Mouse (Mus musculus): ENCODE measurements at regions not wholly inside any gene's neighbourhood (a gene's known extent, or its start where the extent isn't known, plus 50 kb on each side); places are given as distances from the start of the nearest gene placed in this dataset.
A peak's percentile ranks its signal among the peaks of the same experiment; 100 is the strongest.

DNA sequence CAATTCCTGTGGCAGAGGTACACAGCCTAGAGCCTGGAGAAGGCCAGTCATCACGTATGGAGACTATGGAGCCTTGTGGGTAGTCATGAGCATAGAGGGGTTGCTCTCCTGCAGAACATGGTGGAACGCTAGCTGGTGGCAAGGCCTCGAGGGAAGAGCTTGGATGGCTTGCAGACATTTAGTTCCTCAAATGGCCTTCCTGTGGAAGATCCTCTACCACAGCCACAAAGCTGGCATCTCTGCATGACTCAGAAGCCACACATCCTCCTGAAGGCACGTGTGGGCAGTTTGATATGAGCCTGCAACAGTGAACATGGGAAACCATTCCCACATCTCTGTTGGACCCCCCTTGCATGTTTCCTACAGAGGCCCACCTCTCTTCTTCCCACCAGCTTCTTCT lies 547.9 kb upstream of the Lrrc6 start:
- DNase-seq = peak; percentile 91

GRCm38 (mm10) chr15:67048148-67048547 lies 547.4 kb upstream of the Lrrc6 start:
- peak; percentile 84 for DNase-seq

DNA sequence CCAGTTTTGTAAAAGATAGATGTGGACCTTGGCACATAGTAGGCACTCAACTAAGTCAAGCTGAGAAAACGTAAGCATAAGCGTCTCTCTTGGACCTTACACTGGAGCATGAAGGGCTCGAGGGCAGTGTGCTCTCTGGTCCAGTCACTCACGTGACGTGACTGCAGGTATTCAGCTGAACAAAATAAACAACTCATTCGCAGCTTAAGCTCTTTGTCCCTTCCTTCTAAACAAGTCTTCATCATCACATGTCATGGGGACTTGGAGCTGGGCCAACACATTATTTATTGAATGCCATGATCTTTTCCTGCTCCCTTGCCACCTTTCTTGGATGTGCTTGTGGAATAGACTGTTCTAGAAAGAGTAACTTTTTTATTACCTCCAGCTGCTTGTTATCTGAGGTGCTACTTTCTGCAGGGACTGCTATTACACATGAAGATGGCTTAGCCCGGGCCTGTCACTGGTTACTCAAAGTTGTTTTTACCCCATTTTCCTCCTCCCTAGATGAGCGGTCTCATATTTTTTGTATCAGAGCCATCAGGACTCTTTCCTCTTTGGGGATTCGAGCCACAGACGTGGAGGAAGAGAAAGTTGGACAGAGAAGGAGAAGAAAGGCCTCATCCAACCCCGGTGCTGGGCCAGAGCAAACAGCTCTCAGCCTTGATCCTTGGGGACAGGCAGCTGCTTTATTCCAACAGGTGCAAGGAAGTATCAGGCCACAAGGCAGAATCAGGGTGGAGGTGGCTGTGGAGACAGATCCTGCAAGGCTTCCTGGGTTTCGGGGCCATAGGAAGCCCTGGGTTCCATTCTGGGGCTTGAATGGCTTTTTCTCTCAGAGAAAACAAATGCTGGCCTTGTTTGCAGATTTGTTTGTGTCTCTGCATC lies 545.5 kb upstream of the Lrrc6 start:
- DNase-seq = peak; percentile 82

DNA sequence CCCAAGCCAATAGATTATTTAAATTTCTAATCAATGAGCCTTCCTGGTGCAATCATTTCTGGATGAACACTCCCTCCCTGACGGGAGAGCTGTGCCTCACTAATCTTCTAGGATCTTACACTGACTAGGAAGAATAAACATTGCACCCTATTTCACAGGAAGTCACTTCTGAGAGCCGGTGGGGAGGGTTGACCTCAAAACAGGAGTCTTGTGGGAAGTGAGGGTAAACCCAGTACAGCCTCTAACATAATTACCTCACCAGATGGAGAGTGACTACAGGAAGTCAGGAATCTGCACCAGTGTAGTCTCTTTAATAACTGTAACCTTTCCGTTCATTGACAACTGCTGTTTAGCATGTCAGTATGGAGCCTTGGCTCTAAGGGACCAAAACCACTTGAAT lies 544.6 kb upstream of the Lrrc6 start:
- DNase-seq = peak; percentile 95

DNA sequence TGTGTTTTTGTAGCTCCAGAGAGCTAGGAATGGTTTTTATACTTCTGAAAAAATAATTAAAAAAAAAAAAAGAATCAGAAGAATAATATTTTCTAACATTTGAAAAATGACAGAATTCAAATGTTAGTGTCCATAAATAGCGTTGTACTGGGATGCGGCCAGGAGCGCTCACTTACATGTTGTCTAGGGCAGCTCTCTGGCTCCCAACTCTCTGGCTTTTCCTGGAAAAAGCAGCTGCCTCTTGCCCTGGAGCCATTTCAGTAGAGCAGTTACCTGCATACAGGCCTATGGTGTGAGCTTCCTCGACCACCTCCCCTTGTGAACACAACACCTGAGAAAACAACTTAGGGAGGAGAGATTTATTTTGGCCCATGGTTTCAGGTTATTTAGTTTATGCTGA lies 544.1 kb upstream of the Lrrc6 start:
- no peak for DNase-seq

DNA sequence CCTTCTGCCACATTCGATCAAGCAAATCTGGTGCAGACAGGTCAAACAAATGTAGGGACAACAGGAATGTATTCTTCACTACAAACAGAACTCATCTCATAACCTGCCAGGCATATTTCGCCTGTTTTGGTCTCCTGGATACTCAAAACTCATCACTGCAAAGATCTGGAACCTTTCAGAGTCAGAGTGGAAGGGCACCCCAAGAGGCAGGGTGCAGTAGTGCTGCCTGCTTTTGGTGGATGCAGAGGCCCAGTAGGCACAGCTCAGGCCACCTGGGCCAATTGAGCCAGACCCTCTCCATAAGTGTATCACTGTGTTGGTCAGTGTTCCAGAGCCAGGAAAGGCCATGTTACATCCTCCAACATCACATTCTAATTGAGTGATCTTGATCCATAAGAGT lies 541.4 kb upstream of the Lrrc6 start:
- peak; percentile 82 for DNase-seq

DNA sequence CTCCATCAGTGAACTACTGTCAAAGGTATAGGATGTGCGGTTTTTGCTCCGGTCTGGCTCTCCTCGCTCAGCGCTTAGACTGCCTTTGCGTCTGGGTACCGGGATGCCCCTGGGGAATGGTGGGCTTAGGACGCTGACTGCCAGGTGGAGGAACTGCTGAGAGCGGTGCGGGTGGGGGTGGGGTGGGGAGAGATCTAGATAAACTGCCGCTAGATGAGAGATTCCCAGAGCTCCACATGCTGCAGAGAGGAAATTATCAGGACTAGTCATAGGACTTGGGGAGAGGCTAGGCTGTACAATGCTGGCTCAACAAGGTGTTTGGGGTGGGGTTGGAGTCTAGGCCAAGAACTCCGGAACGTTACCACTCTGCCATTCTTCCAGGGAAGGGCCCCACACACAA lies 539.5 kb upstream of the Lrrc6 start:
- peak; percentile 92 for DNase-seq

- peak; percentile 99 for DNase-seq
Measured at GRCm38 (mm10) chr15:67039421-67039907, 538.8 kb upstream of the Lrrc6 start.

DNA sequence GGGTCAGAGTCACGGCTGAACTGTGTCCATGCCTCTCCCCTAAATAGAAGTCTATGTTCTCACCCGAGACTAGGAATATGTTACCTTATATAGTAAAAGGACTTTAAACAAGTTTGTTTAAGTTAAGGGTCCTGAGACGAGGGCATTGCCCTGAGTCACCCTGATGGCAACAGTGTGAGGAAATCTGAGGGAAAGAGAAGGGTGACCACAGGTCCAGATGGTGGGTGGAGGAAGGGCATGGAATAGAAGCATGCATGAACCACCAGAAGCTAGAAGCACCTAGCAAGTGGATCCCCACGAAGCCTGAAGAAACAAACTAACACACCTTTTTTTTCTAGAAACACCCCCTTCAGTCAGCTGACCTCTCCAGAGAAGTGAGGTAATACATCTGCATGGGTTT lies 536.9 kb upstream of the Lrrc6 start:
- DNase-seq = no peak

DNA sequence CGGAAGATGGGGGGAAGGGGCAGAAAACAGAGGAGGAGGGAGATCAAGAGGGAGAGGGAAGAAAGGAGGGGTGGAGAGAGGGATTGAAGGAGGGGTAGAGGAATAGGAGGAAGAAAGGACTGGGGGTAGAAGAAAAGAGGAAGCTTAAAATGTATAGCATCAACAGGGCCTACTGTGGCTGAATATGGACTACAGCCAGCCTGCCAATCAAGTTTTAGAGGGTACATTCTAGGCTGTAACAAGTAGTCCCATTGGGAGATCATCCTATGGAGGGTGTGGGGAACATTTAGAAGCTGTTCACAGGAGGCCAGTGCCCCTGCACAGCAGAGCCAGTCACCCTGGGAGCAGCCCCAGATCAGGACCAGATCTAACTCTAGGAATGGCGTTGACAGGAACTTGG lies 535.6 kb upstream of the Lrrc6 start:
- no peak for DNase-seq

DNA sequence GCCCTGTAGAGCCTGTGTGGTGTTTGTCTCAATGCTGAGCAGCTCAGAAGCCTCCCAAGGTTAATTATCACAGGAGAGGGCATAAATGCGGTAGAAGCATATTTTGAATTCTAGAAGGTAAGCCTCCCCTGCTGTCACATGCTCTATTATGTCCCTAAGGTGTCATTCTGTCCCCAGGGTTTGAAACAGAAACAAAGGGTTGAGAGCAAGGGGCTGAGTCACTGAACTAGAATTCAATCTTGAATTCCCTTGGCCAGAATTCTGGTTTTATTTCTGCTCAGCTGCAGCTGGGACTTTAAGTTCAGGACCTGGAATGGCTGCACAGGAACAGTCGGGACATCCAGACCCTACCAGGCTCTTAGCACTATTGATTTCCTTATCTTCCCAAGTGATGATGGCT lies 533.2 kb upstream of the Lrrc6 start:
- peak; percentile 64 for DNase-seq

- DNase-seq = peak; percentile 66
Measured at GRCm38 (mm10) chr15:67031866-67032526, 531.3 kb upstream of the Lrrc6 start.

DNA sequence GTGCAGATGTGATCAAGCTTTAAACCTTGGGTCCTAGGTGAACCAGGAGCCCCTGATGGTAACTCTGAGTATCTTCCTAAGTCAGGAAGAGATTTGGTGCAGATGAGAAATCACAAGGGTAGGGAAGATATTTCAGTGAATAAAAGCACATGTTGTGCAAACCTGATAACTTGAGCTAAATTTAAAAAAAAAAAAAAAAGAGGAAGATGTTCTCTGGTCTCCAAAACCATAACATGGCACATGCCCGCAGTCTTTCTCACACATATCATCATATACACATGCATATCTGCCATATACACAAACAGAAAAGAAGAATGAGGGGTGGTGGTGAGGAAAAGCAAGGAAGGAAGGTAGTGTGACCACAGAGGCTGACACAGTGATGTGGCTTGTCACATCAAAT lies 530.3 kb upstream of the Lrrc6 start:
- peak; percentile 34 for DNase-seq

DNA sequence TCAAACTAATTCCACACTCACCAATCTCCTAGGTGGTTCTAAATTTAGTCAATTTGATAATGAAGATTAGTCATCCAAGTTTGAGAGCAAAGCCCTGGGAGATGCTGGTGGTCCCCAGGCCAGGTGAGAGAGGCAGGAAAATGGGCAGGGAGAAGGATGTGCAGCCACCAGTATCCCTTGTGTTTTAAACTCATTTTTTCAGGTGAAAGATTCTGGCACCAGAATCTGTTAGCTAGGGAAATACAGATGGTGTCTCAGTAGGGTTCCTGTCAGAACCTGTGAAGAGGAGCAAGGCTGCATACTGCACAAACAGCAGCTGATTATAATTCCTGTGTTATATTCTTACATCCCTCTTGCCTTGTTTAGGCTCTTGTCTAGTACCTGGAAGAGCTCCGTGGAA lies 527.5 kb upstream of the Lrrc6 start:
- peak; percentile 24 for DNase-seq

DNA sequence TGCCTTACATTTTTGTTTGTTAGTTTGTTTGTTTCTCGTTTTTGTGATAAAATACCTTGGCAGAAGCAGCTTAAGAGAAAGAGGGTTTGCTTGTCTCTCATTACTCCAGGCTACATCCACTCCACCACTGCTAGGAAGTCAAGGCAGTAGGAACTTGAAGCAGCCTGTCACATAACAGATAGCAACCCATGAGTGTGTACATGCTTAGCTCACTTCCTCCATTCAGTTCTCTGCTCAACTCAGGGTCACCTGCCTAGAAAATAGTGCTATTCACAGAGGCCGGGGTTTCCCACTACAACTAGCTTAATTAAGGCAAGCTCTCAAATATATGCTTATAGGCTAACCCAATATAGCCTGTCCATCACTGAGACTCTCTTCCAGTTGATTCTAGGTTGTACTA lies 527.0 kb upstream of the Lrrc6 start:
- peak; percentile 54 for DNase-seq

GRCm38 (mm10) chr15:67025746-67026145 lies 525.0 kb upstream of the Lrrc6 start:
- peak; percentile 62 for DNase-seq

DNA sequence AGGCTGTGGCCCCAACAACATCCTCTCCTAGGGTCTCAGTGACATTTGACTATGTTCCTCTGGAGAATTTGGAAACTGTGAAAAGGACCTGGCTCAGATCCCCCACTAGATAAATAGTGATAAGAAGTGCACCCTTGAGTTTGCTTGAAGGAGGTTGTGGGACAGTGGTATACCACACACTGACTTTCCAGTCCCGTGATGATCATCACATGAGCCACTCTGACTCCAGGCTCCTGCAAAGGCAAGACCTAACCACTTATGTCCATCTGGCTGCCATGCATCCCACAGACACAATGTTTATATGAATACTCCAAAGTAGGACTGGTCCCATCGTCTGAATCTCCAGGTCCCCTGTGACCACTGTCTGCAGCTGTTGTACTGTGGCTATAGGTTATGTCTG lies 523.7 kb upstream of the Lrrc6 start:
- peak; percentile 72 for DNase-seq

- DNase-seq = peak; percentile 70
Measured at GRCm38 (mm10) chr15:67023081-67023480, 522.4 kb upstream of the Lrrc6 start.

GRCm38 (mm10) chr15:67021391-67021790 lies 520.7 kb upstream of the Lrrc6 start:
- peak; percentile 29 for DNase-seq

DNA sequence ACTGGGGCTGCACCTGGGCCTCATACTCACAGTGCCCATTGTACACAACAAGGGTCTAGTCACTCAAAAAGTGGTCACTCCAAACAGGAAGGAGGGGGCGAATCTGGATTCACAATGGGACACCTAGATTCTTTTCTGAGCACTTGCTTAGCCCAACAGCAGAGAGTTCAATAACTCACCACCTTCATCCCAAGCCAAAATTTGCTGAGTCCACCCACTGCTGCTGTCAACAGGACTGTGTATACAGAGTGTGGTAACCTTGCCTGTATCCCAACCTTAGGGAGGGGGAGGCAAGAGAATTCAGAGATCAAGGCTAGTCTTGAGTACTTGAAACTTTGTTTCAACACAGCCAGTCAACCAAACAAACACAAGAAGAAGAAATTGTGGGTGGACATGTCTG lies 519.2 kb upstream of the Lrrc6 start:
- peak; percentile 64 for DNase-seq

DNA sequence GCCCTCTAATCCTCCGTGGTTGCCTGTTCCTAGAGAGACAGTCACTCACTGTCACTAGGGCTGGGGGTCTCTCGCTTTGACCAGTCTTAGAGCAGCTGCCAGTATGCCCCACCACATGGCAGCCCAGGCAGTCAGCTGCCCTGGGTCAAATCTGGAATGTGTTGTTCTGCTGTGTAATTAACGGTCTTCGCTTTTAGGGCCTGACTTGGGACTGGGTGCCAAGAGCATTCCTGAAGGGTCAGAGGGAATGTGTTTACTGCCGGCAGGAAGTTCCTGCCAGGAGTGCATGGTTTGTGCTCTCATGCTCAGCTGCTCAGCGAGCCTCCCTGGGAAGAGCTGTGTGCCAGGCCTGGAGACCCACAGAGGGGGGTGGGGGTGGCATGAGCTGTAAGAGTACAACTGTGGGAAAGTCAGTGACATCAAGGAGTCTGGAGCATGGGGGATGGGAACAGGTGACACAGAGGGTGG lies 518.5 kb upstream of the Lrrc6 start:
- peak; percentile 93 for DNase-seq

All from heart, adult 11 months (tissue).